Mouse (Mus musculus) small intestine, adult 2 months (tissue): ENCODE results near the gene Mindy4.

Experiments
- CTCF ChIP-seq: fragments of 200-500 bp; IDR thresholded peaks from 2 replicates; pipeline ENCODE4 v1.5.1; 2012; ENCODE audit warnings: low read depth, mild to moderate bottlenecking, control low read depth, inconsistent platforms, low read length, moderate library complexity, mixed read lengths; ENCODE audit not compliant: insufficient replicate concordance, insufficient read length; ENCODE audit errors: extremely low read depth
- POLR2A ChIP-seq: fragments of 200-500 bp; IDR thresholded peaks from 2 replicates; pipeline ENCODE4 v1.6.1; 2012; ENCODE audit warnings: low read depth, mild to moderate bottlenecking, control low read depth, inconsistent platforms, low read length, moderate library complexity

DNA sequence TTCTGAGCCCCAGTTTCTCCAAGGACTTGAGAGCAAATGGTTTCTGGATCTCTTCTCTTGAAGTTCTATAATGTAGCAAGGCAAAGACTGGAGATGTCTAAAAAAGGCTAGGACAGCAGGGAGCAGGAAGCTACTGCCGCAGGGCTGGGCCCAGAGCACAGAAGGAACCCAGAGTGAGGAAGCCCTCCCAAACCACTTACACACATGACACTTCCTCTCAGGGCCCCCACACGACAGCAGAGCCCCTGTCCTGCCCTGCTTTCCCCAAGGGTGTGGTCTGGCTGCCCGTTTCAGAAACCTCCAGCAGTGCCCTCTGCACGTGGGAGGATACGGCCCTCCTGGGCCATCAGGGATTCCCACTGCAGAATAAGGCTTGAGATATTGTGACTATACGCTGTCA is 128.1 kb downstream of the Mindy4 start:
- TF ChIP-seq CTCF = no peak
- no peak for TF ChIP-seq POLR2A
